Mouse (Mus musculus) CH12.LX (cell line): Measurements from ENCODE around the gene Ltb.

Experiments
- BHLHE40 ChIP-seq: IDR thresholded peaks from 2 replicates; pipeline ENCODE4 v1.6.1; 2011; ENCODE audit warnings: mild to moderate bottlenecking, low read depth, low read length, improper control_type of control experiment
- CHD2 ChIP-seq: IDR thresholded peaks from 2 replicates; pipeline ENCODE4 v1.6.1; 2011; ENCODE audit warnings: low read length, improper control_type of control experiment
- CTCF ChIP-seq, 2 experiments: IDR thresholded peaks in 1 of 2; conservative IDR thresholded peaks in 1 of 2; 2 replicates each; pipeline ENCODE4 v1.5.1; 2011 to 2012; ENCODE audit warnings: low read depth in 2 of 2, low read length in 2 of 2, improper control_type of control experiment in 1 of 2, inconsistent platforms in 1 of 2, mild to moderate bottlenecking in 1 of 2, moderate library complexity in 1 of 2
- EP300 ChIP-seq: IDR thresholded peaks from 2 replicates; pipeline ENCODE4 v1.6.1; 2011; ENCODE audit warnings: low read length, improper control_type of control experiment
- HCFC1 ChIP-seq: IDR thresholded peaks from 2 replicates; pipeline ENCODE4 v1.6.1; 2012; ENCODE audit warnings: low read depth, mild to moderate bottlenecking, inconsistent platforms, low read length, improper control_type of control experiment
- JUN ChIP-seq: IDR thresholded peaks from 2 replicates; pipeline ENCODE4 v1.6.1; 2011; ENCODE audit warnings: low read depth, mild to moderate bottlenecking, low read length, improper control_type of control experiment, moderate library complexity; ENCODE audit not compliant: insufficient read depth
- MEF2A ChIP-seq: IDR thresholded peaks from 2 replicates; pipeline ENCODE4 v1.6.1; 2014; ENCODE audit warnings: low read depth, mild to moderate bottlenecking, inconsistent platforms, low read length, improper control_type of control experiment, borderline replicate concordance
- POLR2A ChIP-seq: IDR thresholded peaks from 2 replicates; pipeline ENCODE4 v1.6.1; 2011; ENCODE audit warnings: low read depth, mild to moderate bottlenecking, improper control_type of control experiment, low read length
- POLR2AphosphoS2 ChIP-seq: IDR thresholded peaks from 2 replicates; pipeline ENCODE4 v1.6.1; 2011; ENCODE audit warnings: low read depth, low read length, improper control_type of control experiment
- SIN3A ChIP-seq: IDR thresholded peaks from 2 replicates; pipeline ENCODE4 v1.6.1; 2012; ENCODE audit warnings: low read length, improper control_type of control experiment, inconsistent platforms
- UBTF ChIP-seq: IDR thresholded peaks from 2 replicates; pipeline ENCODE4 v1.6.1; 2012; ENCODE audit warnings: low read depth, mild to moderate bottlenecking, inconsistent platforms, low read length, improper control_type of control experiment, moderate library complexity

- TF ChIP-seq POLR2A: no peak
- TF ChIP-seq SIN3A: no peak
- TF ChIP-seq CTCF (conservative IDR thresholded peaks at IDR 0.05 in 1 of 2, IDR thresholded peaks at IDR 0.05 in 1 of 2; ENCODE audit: low read depth in 2 of 2, low read length in 2 of 2): no peak
- no peak for TF ChIP-seq MEF2A
- no peak for TF ChIP-seq UBTF
- no peak for TF ChIP-seq POLR2AphosphoS2
- TF ChIP-seq BHLHE40: no peak
- no peak for TF ChIP-seq CHD2
- TF ChIP-seq EP300: no peak
- no peak for TF ChIP-seq HCFC1
- no peak for TF ChIP-seq JUN
Observed at GRCm38 (mm10) chr17:35187345-35187744, 6.9 kb upstream of the Ltb start.
